Mouse (Mus musculus): Measurements from ENCODE around the gene Gm20388.

GRCm38 (mm10) chr8:122464985-122465384 lies 2554.3 kb downstream of the Gm20388 start:
- no peak for TF ChIP-seq POLR2A (IDR thresholded peaks at IDR 0.05; ENCODE audit: borderline replicate concordance, extremely low read depth, insufficient read depth, insufficient read length, poor library complexity, severe bottlenecking)
- no peak for TF ChIP-seq CTCF (IDR thresholded peaks at IDR 0.05; ENCODE audit: borderline replicate concordance, extremely low read depth, insufficient read depth, insufficient read length)

Data from brain, embryonic 14.5 days (tissue).